Mouse (Mus musculus): ENCODE results near the gene Tnfrsf23.
"Not testable (repeated sequence)": the region's sequence is repeated elsewhere in the genome, so short reads cannot be mapped to it uniquely, and the experiment has no call there.

The Tnfrsf23 gene

GRCm38 (mm10) chr7:143685359-143686067 is at the start of gene Tnfrsf23:
Gene Tnfrsf23, minus strand, starts transcription at chr7:143685872.
- no peak for DNase-seq

- no peak for DNase-seq
Observed at GRCm38 (mm10) chr7:143733746-143734145, 48.1 kb upstream of the Tnfrsf23 start.

- DNase-seq: no peak
Observed at GRCm38 (mm10) chr7:143729886-143730285, 44.2 kb upstream of the Tnfrsf23 start.

- DNase-seq: no peak
Observed at GRCm38 (mm10) chr7:143726396-143726795, 40.7 kb upstream of the Tnfrsf23 start.

- DNase-seq: no peak
Observed at GRCm38 (mm10) chr7:143723841-143724240, 38.2 kb upstream of the Tnfrsf23 start.

GRCm38 (mm10) chr7:143722646-143723045 is 37.0 kb upstream of the Tnfrsf23 start:
- DNase-seq: no peak

- DNase-seq: no peak
Observed at GRCm38 (mm10) chr7:143717811-143718210, 32.1 kb upstream of the Tnfrsf23 start.

GRCm38 (mm10) chr7:143713421-143713820 is 27.7 kb upstream of the Tnfrsf23 start:
- DNase-seq: no peak

GRCm38 (mm10) chr7:143712771-143713348 is 27.2 kb upstream of the Tnfrsf23 start:
- DNase-seq: no peak

GRCm38 (mm10) chr7:143712023-143712422 is 26.4 kb upstream of the Tnfrsf23 start:
- no peak for DNase-seq

GRCm38 (mm10) chr7:143711381-143711780 is 25.7 kb upstream of the Tnfrsf23 start:
- no peak for DNase-seq

- no peak for DNase-seq
Observed at GRCm38 (mm10) chr7:143709395-143709794, 23.7 kb upstream of the Tnfrsf23 start.

GRCm38 (mm10) chr7:143706697-143707438 is 21.2 kb upstream of the Tnfrsf23 start:
- peak; percentile 87 for DNase-seq

GRCm38 (mm10) chr7:143696140-143696539 is 10.5 kb upstream of the Tnfrsf23 start:
- DNase-seq: no peak

- no peak for DNase-seq
Observed at GRCm38 (mm10) chr7:143694550-143694949, 8.9 kb upstream of the Tnfrsf23 start.

GRCm38 (mm10) chr7:143692746-143693510 is 7.3 kb upstream of the Tnfrsf23 start:
- no peak for DNase-seq

- DNase-seq: no peak
Observed at GRCm38 (mm10) chr7:143691909-143692308, 6.2 kb upstream of the Tnfrsf23 start.

GRCm38 (mm10) chr7:143691181-143691580 is 5.5 kb upstream of the Tnfrsf23 start:
- DNase-seq: no peak

GRCm38 (mm10) chr7:143689946-143690345 is 4.3 kb upstream of the Tnfrsf23 start:
- DNase-seq: no peak

GRCm38 (mm10) chr7:143689481-143689880 is 3.8 kb upstream of the Tnfrsf23 start:
- no peak for DNase-seq

GRCm38 (mm10) chr7:143686676-143687075 is 1.0 kb upstream of the Tnfrsf23 start:
- not testable (repeated sequence) for DNase-seq

GRCm38 (mm10) chr7:143686191-143686590 is 519 bp upstream of the Tnfrsf23 start:
- not testable (repeated sequence) for DNase-seq

GRCm38 (mm10) chr7:143684569-143684968 is 1.1 kb downstream of the Tnfrsf23 start:
- not testable (repeated sequence) for DNase-seq

Data from cerebellum, adult 8-10 months (tissue).